Mouse (Mus musculus): ENCODE measurements around the gene Ccdc105. TPM values are rescaled to one million over a fixed set of nuclear protein-coding genes. Genes with fewer than 3 reads are reported as not detected.

The Ccdc105 gene
- total RNA-seq, 2 experiments from 2014 or later: not detected

DNA sequence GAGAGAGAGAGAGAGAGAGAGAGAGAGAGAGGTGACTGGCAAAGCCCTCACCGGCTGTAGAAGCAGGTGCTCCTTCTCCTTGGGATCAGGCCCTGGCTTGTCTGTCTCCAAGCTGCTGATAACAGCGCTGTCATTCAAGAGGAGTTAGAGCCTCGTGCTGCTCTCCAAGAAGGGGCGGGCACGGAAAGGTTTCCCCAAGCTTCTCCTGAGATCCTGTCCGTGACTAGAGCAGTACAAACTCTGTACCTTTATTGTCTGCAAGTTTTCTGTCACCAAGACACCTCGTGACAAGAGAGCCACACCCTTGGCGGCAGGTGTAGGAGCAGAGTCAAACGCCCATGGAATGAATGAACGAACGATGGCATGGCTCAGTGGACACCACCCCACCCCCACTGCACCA, 34.8 kb downstream of the Ccdc105 start, which contains the start of gene Casp14:
TSS of gene Casp14 (minus strand) at position 239 of the 400 bp plus-strand sequence.
- intact Hi-C loops (cut with DNase I): no loop called here
- DNase-seq: no peak

DNA sequence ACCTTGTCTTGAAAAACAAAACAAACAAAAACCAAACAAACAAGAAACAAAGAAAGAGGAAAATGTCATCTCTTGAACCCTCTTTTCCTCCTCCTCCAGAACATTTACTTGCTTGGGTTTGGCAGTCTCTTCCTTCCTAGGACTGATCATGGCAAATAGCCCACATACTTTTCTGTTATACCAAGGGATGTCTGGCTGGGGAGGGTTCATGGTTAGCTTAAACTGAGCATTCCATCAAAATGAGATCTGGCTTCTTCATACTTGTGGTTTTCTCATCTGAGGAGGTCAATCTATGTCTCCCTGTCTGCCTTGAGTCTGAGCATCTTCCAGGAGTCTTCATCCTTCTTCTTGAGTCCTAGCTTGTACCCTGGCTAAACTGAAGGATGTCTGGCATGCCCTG, 36.6 kb downstream of the Ccdc105 start:
- intact Hi-C loops (cut with DNase I): no loop called here
- DNase-seq: no peak

- intact Hi-C loops (cut with DNase I): no loop called here
- no peak for DNase-seq
These were observed 37.7 kb downstream of the Ccdc105 start for GRCm38 (mm10) chr10:78715156-78715555.

DNA sequence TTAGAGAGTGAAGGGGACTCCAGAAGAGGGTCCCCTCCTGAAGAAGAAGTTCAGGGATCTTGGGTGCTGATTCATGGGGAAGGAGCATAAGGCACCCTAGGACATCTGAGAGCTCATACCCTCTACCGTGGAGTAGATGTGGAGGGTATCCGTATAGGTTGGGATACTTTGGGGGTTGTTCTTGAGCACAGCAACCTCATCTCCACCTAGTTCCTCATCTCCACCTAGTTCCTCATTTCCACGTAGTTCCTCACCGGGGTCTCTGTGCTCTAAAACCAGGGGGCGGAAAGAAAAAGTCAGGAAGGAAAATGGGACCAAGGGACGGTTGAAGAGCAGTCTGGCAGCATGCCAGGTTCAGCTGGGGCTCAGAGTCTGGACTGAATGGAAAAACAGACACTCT, 38.7 kb downstream of the Ccdc105 start:
- intact Hi-C loops (cut with DNase I): no loop called here
- DNase-seq: no peak

- intact Hi-C loops (cut with DNase I): no loop called here
- no peak for DNase-seq
These were observed 42.2 kb downstream of the Ccdc105 start for GRCm38 (mm10) chr10:78710706-78711105.

DNA sequence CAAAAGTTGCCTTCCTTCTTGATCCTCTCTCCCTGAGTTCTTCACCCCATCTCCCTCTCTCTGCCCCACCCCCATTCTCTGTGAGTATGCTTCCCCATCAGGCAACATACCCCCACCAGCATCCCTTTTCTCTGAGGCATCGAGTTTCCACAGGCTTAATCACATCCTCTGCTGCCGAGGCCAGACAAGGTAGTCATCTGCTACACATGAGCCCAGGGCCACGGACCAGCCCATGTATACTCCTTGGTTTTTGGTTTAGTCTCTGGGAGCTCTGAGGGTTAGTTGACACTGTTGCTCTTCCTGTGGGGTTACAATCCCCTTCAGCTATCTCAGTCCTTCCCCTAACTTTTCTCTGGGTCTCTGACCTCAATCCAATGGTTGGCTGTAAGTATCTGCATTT, 52.0 kb downstream of the Ccdc105 start:
- DNase-seq: no peak
- intact Hi-C loops (cut with DNase I): no loop called here

Other genes starting within 250 kb of the Ccdc105 start
- not detected for gene Olfr1358, start 235.6 kb downstream of the Ccdc105 start, total RNA-seq (2021)
- 10 to 100 TPM; 15.8 to 19.6 TPM for gene Ilvbl, start 178.7 kb downstream of the Ccdc105 start, total RNA-seq (2021)
- gene Syde1, start 161.1 kb downstream of the Ccdc105 start, total RNA-seq (2021): 1 to 10 TPM; 3.4 to 3.5 TPM
- not detected for gene Olfr1357, start 135.0 kb downstream of the Ccdc105 start, total RNA-seq (2021)
- not detected for gene Casp14, start 34.8 kb downstream of the Ccdc105 start, total RNA-seq (2021)
- not detected for gene Slc1a6, start 27.4 kb upstream of the Ccdc105 start, total RNA-seq (2021)
- gene Olfr1356, start 99.1 kb upstream of the Ccdc105 start, total RNA-seq (2021): not detected
- gene Olfr1355, start 122.5 kb upstream of the Ccdc105 start, total RNA-seq (2021): not detected
- not detected for gene Olfr1354, start 160.1 kb upstream of the Ccdc105 start, total RNA-seq (2021)
- not detected for gene Olfr8, start 197.6 kb upstream of the Ccdc105 start, total RNA-seq (2021)
- gene Olfr1353, start 210.2 kb upstream of the Ccdc105 start, total RNA-seq (2021): not detected
- gene Olfr1352, start 228.0 kb upstream of the Ccdc105 start, total RNA-seq (2021): not detected

All from gastrocnemius, postnatal 36 days (tissue).